Mouse (Mus musculus) Patski (cell line): ENCODE measurements around the gene Cdc37. TPM values are rescaled to one million over a fixed set of nuclear protein-coding genes. Genes with fewer than 3 reads are reported as not detected.

Source experiments
- ATAC-seq: fragments of 100-300 bp; one replicate; pipeline ENCODE4 v1.8.0; 2021
- CTCF ChIA-PET: fragments of 350-600 bp; sonication (Branson Sonifier 250); formaldehyde crosslinking; loops from one replicate; lab custom pipeline; 2022; ENCODE audit warnings: inconsistent platforms; lab: Charles Lee
- POLR2A ChIA-PET: fragments of 350-600 bp; sonication (Branson Sonifier 250); formaldehyde crosslinking; loops from one replicate; lab custom pipeline; 2022; ENCODE audit warnings: antibody characterized with exemption, inconsistent platforms; lab: Charles Lee
- DNase-seq: peaks from one replicate; pipeline ENCODE4 v3.0.0-alpha.2; 2011; ENCODE audit warnings: low read depth, low spot score
- H3K27me3 ChIP-seq: fragments of 371-371 bp; one replicate; pipeline ENCODE4 v1.5.1; 2021
- CTCF ChIP-seq: fragments of 100-300 bp; IDR thresholded peaks from one replicate; pipeline ENCODE4 v1.5.1; 2021
- in situ Hi-C: fragments of 300-500 bp; cut with MboI; formaldehyde crosslinking; loops from 3 replicates; pipeline ENCODE4 v1.11.1; 2018; ENCODE audit warnings: low pct_unique_long_range_greater_than_20kb, mixed read lengths
- polyA plus RNA-seq: library from polyadenylated mRNA; unstranded; gene quantifications from one replicate; pipeline ENCODE4 v1.2.3, GENCODE M21; 2021

Gene Cdc37
- polyA plus RNA-seq, 1 experiment from 2014 or later, result 312 TPM

DNA sequence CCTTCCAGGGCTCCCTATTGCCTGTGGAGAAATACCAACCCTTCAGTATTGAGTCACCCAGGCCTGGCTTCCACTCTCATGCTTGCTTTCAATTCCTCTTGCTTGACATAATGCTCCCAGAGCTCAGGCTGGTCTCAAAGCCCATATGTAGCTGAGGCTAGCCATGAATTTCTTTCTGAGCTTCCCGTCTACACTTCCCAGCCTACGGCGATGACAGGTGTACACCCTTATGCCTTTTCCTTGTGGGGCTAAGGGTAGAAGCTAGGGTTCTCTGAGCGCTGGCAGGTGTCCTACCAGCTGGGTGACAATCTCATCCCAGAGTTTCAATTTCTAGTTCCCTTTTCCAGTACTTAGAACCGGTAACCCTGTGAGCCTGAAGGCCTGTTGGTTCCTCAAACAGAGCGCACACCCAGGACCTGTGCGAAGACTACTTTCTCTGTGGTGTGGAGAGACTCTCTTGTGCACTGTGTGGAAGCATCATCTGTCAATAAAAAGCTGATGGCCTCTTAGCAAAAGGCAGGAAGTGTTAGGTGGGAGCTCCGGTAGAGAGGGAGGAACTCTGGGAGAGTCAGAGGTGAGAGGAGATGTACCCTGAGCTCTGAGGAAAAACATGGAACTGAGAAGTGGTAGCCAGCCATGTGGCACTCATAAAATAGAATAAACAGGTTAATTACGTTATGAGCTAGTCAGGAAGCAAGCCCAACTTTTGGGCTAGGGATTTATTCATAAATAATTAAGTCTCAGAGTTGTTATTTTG is 24.1 kb downstream of the Cdc37 start:
- CTCF ChIA-PET, result interaction anchor here (0.6 to 1.5 kb wide), 3 partner anchors 11 to 95 kb away, joined by 3 to 4 read pairs (median 4); no protein-coding TSS in a partner anchor
- no peak for TF ChIP-seq CTCF
- DNase-seq (no peak), ATAC-seq (no peak)
- in situ Hi-C loops, result no loop called here
- H3K27me3 ChIP-seq, result no peaks in the 10 kb centered on the region
- POLR2A ChIA-PET, result interaction anchor here (0.7 kb wide), 1 partner anchor 11 kb away, joined by 3 read pairs; no protein-coding TSS in a partner anchor

DNA sequence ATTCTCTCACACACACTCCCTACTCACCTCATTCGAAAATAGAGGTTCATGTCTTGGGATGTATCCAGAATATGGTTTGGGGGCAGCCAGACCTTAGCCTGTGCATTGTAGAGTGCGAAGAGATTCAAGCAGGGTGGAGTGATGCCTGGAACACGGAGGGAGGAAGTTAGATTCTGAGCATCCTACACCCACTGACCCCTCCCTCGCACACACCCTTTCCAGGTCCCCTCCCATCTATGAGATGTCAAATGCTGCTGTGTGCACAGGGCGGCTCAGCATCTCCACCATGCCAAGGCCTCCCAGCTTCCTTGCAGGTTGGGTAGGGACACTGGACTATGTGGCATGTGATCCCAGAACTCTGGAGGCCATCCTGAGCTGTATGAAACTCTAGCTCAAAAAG is 24.9 kb downstream of the Cdc37 start:
- CTCF ChIA-PET, result interaction anchor here (1.4 to 1.5 kb wide), 2 partner anchors 11 to 94 kb away, joined by 3 to 4 read pairs; no protein-coding TSS in a partner anchor

GRCm38 (mm10) chr9:21121483-21121882 is 28.3 kb downstream of the Cdc37 start:
- POLR2A ChIA-PET, result no interaction called here
- DNase-seq, result no peak
- CTCF ChIA-PET, result interaction anchor here (1.3 kb wide), 1 partner anchor 15 kb away, joined by 3 read pairs; no protein-coding TSS in a partner anchor
- in situ Hi-C loops, result no loop called here
- TF ChIP-seq CTCF, result no peak
- H3K27me3 ChIP-seq, result no peaks in the 10 kb centered on the region
- no peak for ATAC-seq

More for the DNA sequence above, 24.9 kb downstream of the Cdc37 start:
- DNase-seq (no peak), ATAC-seq (no peak)
- in situ Hi-C loops, result no loop called here
- no peak for TF ChIP-seq CTCF
- POLR2A ChIA-PET, result interaction anchor here (0.6 kb wide), 1 partner anchor 110 kb away, joined by 4 read pairs; no protein-coding TSS in a partner anchor
- no peaks in the 10 kb centered on the region for H3K27me3 ChIP-seq

DNA sequence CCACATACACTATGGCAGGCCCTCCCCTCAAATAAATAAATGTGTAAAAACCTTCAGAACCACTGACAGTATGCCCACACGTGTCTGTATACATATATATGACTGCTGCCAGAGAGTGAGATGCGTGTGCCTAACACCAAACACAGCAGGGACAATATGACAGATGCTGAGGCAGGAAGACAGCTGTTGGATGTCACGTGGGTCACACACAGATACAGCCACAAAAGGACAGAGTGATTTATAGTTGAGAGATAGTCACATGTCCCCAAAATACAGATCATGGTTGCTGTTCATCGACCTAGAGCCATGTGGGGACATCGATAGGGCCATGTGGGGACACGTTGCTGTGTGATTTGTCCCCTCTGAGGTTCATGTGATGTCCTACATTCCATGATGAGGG is 32.7 kb downstream of the Cdc37 start:
- TF ChIP-seq CTCF, result no peak
- no peaks in the 10 kb centered on the region for H3K27me3 ChIP-seq
- POLR2A ChIA-PET, result interaction anchor here (0.6 to 1.0 kb wide), 2 partner anchors 16 to 18 kb away, joined by 3 to 5 read pairs; no protein-coding TSS in a partner anchor
- no peak for ATAC-seq
- CTCF ChIA-PET, result no interaction called here
- in situ Hi-C loops, result no loop called here
- no peak for DNase-seq

- TF ChIP-seq CTCF, result no peak
- no peaks in the 10 kb centered on the region for H3K27me3 ChIP-seq
- in situ Hi-C loops, result no loop called here
- ChIA-PET POLR2A (no interaction called here), CTCF (interaction anchor here (1.0 kb wide), 1 partner anchor 49 kb away, joined by 3 read pairs; no protein-coding TSS in a partner anchor)
- DNase-seq (no peak), ATAC-seq (no peak)
Measured at GRCm38 (mm10) chr9:21115105-21115504, 34.7 kb downstream of the Cdc37 start.

GRCm38 (mm10) chr9:21114190-21114589 is 35.6 kb downstream of the Cdc37 start:
- in situ Hi-C loops, result no loop called here
- ATAC-seq (no peak), DNase-seq (no peak)
- no peak for TF ChIP-seq CTCF
- ChIA-PET POLR2A (no interaction called here), CTCF (interaction anchor here (1.1 kb wide), 1 partner anchor 11 kb away, joined by 4 read pairs; no protein-coding TSS in a partner anchor)
- no peaks in the 10 kb centered on the region for H3K27me3 ChIP-seq

- DNase-seq (no peak), ATAC-seq (no peak)
- H3K27me3 ChIP-seq, result no peaks in the 10 kb centered on the region
- POLR2A ChIA-PET, result no interaction called here
- in situ Hi-C loops, result no loop called here
- CTCF ChIA-PET, result interaction anchor here (1.1 kb wide), 1 partner anchor 11 kb away, joined by 4 read pairs; no protein-coding TSS in a partner anchor
- no peak for TF ChIP-seq CTCF
Measured at GRCm38 (mm10) chr9:21113751-21114150, 36.0 kb downstream of the Cdc37 start.

- DNase-seq (no peak), ATAC-seq (no peak)
- in situ Hi-C loops, result no loop called here
- CTCF ChIA-PET, result interaction anchor here (1.2 kb wide), 1 partner anchor 10 kb away, joined by 3 read pairs; no protein-coding TSS in a partner anchor
- TF ChIP-seq CTCF, result no peak
- H3K27me3 ChIP-seq, result no peaks in the 10 kb centered on the region
- POLR2A ChIA-PET, result interaction anchor here (0.6 kb wide), 1 partner anchor 22 kb away, joined by 3 read pairs; no protein-coding TSS in a partner anchor
Measured at GRCm38 (mm10) chr9:21107607-21108237, 42.1 kb downstream of the Cdc37 start.

DNA sequence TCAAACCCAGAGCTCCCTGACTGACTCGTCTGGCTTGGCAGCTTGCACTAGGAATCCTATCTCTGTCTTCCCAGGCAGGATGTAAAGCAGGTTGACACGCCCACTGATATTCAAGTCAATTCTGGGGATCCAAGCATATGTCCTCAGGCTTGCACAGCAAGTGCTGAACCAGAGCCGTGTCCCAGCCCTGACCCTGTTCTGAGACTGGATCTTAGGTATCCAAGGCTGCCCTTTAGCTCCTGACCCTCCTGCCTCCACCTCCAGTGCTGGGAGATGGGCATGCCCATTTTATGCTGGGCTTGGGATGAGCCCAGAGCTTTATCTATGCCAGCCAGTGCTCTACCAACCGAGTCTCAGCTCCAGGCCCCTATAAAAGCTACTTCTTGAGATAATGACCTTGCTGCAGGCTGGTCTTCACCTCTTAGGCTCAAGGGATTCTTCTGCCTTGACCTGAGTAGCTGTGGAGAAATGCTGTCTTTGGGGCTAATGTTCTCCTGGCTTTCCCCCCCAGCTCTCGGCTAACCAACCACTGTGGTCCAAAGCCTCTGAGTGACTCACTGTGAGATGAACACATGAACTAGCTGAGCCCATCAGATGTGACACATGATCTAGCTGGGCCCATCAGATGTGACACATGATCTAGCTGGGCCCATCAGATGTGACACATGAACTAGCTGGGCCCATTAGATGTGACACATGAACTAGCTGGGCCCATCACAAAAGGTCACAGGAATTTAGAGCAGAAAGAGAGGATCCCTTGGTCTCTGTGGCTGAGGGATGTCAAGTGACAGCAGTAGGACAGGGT is 43.8 kb downstream of the Cdc37 start:
- no peaks in the 10 kb centered on the region for H3K27me3 ChIP-seq
- CTCF ChIA-PET, result interaction anchor here (1.8 kb wide), 1 partner anchor 31 kb away, joined by 4 read pairs; no protein-coding TSS in a partner anchor
- no peak for TF ChIP-seq CTCF
- in situ Hi-C loops, result no loop called here
- POLR2A ChIA-PET, result no interaction called here
- ATAC-seq (no peak), DNase-seq (no peak)

- CTCF ChIA-PET, result interaction anchor here (1.8 kb wide), 1 partner anchor 32 kb away, joined by 4 read pairs; no protein-coding TSS in a partner anchor
- DNase-seq (no peak), ATAC-seq (no peak)
- in situ Hi-C loops, result no loop called here
- POLR2A ChIA-PET, result no interaction called here
- H3K27me3 ChIP-seq, result no peaks in the 10 kb centered on the region
- no peak for TF ChIP-seq CTCF
Measured at GRCm38 (mm10) chr9:21104814-21105213, 45.0 kb downstream of the Cdc37 start.
